Mouse (Mus musculus): ENCODE results near the gene Lancl2. TPM values are rescaled to one million over a fixed set of nuclear protein-coding genes. Genes with fewer than 3 reads are reported as not detected.

The Lancl2 gene
- polyA plus RNA-seq, 2 experiments from 2014 or later: 2.6 to 3.5 TPM

DNA sequence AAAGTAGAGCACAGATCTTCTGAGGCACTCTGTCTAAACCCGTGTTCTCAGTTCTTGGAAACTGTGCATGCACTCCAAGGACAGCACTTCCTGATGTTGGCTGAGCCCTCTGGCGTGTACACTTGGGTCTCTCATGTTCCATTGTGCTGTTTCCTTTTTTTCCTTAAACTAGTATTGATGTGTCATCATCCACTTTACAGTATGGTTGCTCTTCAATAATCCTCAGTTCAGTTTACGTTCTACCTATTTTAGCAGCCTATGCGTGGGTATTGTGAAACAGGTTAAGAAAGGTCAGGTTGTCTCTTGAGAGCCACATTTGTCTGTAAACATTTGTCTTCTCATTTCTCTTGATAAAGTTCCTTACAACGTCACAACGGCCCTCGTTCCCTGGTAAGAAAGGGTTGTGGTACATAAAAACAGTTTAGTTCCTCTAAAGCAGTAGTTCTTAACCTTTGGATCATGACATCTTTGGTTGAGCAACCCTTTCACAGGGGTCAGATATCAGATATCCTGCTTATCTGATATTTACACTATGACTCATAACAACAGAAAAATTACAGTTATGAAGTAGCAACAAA is 66.7 kb downstream of the Lancl2 start:
- no peak for ATAC-seq

DNA sequence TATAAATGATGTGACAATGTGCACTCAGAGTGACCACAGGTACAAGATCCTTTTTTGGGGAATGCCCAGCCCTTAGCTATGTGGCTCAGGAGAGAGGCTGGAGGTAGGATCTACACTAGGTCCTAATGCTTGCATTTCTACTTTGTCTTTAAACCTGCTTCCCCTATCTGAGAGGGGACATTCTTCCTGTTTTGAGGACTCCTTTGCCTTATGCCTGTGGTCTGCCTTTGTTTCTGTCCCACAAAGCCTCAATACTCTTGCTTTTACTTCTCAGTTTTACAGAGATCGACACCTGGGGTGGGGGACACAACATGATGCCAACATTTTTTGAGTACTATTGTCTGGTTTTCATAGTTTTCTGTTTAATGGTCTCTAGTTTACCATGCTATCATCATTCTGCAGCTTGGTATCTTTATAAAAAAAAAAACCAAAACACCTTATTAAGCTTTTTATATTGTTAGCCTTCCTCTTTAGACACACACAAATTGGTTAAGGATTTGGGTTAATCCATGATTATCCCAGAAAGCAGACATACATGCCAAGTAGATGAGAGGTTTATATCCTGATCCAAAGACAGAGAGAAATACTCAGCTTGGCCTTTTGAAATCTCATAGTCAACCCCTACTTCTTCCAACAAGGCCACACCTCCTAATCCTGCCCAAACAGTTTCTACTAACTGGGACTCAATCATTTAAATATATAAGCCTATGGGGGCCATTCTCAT is 68.3 kb downstream of the Lancl2 start:
- no peak for ATAC-seq

DNA sequence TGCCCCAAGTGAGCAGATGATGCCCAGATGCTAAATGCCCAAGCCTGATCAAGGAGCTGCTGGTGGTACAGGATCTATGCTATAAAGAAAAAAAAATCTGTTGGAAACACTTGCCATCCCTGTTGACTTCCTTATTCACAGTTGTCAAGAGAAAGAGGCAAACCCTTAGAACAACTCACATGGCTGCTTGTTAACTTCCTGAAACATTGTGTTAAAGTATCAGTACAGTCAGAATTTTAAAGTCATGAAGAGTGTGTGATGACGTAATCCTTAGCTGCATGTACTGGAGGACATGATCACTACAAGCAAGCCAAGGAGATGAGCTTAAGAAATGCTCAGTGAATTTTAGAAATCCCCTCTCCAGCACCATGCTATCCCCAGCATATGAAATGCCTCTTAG is 71.5 kb downstream of the Lancl2 start:
- ATAC-seq: no peak

DNA sequence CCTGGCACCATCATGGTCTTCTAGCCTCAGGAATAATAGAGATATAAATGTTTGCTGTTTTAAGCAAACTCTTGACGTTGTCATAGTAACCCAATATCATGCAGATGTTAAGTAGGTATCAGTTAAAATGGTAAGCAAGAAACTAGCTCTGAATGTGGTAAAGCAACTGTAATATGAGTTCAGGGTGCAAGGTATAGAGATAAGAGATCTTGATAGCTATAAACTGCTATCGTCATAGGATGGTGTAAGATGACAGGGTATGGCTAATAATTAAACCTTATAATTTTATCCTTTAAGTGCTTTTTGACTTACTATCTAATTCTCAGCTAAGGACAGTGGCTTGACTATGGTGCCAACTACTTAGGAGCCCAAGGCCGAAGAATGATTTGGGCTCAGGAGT is 78.0 kb downstream of the Lancl2 start:
- ATAC-seq: no peak

DNA sequence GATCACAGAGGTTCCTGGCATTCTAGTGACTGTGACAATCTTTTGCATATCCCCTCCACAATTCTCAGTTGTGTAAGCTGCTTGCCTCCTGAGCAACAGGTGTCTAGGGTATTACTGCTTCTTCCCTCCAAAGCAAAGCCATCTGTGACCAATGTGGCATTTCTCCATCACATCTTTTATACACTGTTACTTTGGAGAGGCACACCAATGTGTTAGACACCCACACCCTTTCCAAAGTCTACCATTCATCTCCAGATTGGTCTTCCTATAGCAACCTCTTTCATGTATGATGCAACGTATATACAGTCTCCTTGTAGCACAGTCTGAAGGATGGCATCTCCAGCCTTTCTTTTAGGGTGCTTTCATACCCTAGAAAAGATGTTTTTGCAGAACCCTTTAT is 80.3 kb downstream of the Lancl2 start:
- ATAC-seq: no peak

DNA sequence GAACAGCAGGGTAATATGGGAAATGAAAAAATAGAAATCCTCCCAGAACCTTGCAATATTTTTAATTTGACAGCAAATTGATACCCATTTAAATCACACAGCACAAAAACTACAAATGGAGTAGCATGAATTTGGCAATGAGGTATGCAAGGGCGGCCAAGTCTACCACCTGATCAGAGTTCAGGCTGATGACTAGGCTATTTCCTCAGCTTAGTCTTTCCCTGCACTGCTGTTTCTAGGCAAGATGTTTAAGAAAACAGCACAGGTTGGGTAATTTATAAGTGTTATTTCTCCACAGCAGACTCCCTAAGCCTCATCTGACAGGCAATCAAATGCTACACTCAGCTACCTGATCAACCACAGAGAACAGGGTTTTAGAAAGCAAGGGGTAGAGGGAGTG is 81.9 kb downstream of the Lancl2 start:
- no peak for ATAC-seq

DNA sequence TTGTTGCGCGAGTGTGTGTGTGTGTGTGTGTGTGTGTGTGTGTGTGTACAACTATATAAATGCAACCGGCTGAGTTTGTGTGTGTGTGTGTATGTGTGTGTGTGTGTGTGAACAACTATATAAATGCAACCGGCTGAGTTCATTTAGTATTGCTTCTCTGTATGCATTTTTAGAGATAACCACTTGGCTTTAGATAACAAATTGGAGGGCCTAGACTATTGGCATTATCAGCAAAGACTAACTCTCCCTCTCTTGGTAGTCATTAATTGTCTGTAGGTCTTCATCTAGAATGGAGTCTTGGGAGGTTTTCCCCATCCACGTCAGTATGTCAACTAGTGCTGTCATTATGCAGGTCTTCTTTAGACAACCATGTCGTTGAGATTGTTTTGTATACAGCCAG is 85.0 kb downstream of the Lancl2 start:
- no peak for ATAC-seq

Other genes starting within 250 kb of the Lancl2 start
- gene Ppm1k, start 167.1 kb upstream of the Lancl2 start, polyA plus RNA-seq (2017; shearing (Covaris generic)): 10 to 100 TPM; 22.8 to 27.0 TPM
- gene Herc6, start 121.5 kb upstream of the Lancl2 start, polyA plus RNA-seq (2017; shearing (Covaris generic)): 10 to 100 TPM; 30.8 to 34.1 TPM
- 1 to 10 TPM; 3.2 TPM for gene Pyurf, start 10.5 kb upstream of the Lancl2 start, polyA plus RNA-seq (2017; shearing (Covaris generic))
- 10 to 100 TPM; 10.1 to 11.8 TPM for gene Vopp1, start 122.6 kb downstream of the Lancl2 start, polyA plus RNA-seq (2017; shearing (Covaris generic))
- gene Vmn1r21, start 147.8 kb downstream of the Lancl2 start, polyA plus RNA-seq (2017; shearing (Covaris generic)): not detected
- not detected for gene Vmn1r22, start 205.5 kb downstream of the Lancl2 start, polyA plus RNA-seq (2017; shearing (Covaris generic))
- not detected for gene Vmn1r23, start 224.3 kb downstream of the Lancl2 start, polyA plus RNA-seq (2017; shearing (Covaris generic))

Measured in CD4-positive, CD25-positive, alpha-beta regulatory T cell, adult 4 months (primary cell).